Mouse (Mus musculus): ENCODE measurements at regions not wholly inside any gene's neighbourhood (a gene's known extent, or its start where the extent isn't known, plus 50 kb on each side); places are given as distances from the start of the nearest gene placed in this dataset.

GRCm38 (mm10) chr6:108606231-108606630 lies 54.2 kb upstream of the Bhlhe40 start:
- DNase-seq: peak; percentile 7

- no peak for DNase-seq
Measured at GRCm38 (mm10) chr6:108608308-108608707, 52.1 kb upstream of the Bhlhe40 start.

All from cerebellum, adult 11 months (tissue).